Mouse (Mus musculus) mouse embryonic stem cell (cell line): ENCODE measurements around the gene Plpp2.

Source experiments
- in situ Hi-C, 2 experiments: fragments of 300-500 bp; cut with MboI; formaldehyde crosslinking; loops; 1 replicate in 1 of 2; 3 replicates in 1 of 2; pipeline ENCODE4 v1.14.3; 2019 to 2020; ENCODE audit warnings: low sequenced_read_pairs in 2 of 2, low pct_unique_long_range_greater_than_20kb in 1 of 2, mixed read lengths in 1 of 2; ENCODE audit not compliant: unreplicated experiment in 1 of 2

Gene Plpp2

GRCm38 (mm10) chr10:79536461-79537080, 3.0 kb upstream of the Plpp2 start:
- in situ Hi-C loops, result no loop called here

- in situ Hi-C loops, result no loop called here
Observed at GRCm38 (mm10) chr10:79535431-79535830, 1.8 kb upstream of the Plpp2 start.

- in situ Hi-C loops, result no loop called here
Observed at GRCm38 (mm10) chr10:79534426-79534825, 830 bp upstream of the Plpp2 start.

- in situ Hi-C loops, result no loop called here
Observed at GRCm38 (mm10) chr10:79532678-79533077, 918 bp downstream of the Plpp2 start.

GRCm38 (mm10) chr10:79531593-79531992, 2.0 kb downstream of the Plpp2 start:
- in situ Hi-C loops, result no loop called here

GRCm38 (mm10) chr10:79530721-79531120, 2.9 kb downstream of the Plpp2 start:
- in situ Hi-C loops, result no loop called here

GRCm38 (mm10) chr10:79530241-79530640, 3.4 kb downstream of the Plpp2 start:
- in situ Hi-C loops, result no loop called here

- in situ Hi-C loops, result no loop called here
Observed at GRCm38 (mm10) chr10:79528081-79528480, 5.5 kb downstream of the Plpp2 start.

- in situ Hi-C loops, result no loop called here
Observed at GRCm38 (mm10) chr10:79527453-79527845, 6.1 kb downstream of the Plpp2 start.

GRCm38 (mm10) chr10:79526661-79527452, 6.7 kb downstream of the Plpp2 start:
- in situ Hi-C loops, result no loop called here

GRCm38 (mm10) chr10:79525456-79526325, 7.9 kb downstream of the Plpp2 start:
- in situ Hi-C loops, result no loop called here

- in situ Hi-C loops, result no loop called here
Observed at GRCm38 (mm10) chr10:79524433-79524832, 9.2 kb downstream of the Plpp2 start.

GRCm38 (mm10) chr10:79506709-79507108, 26.9 kb downstream of the Plpp2 start:
- in situ Hi-C loops, result no loop called here

- in situ Hi-C loops, result no loop called here
Observed at GRCm38 (mm10) chr10:79502830-79503644, 30.6 kb downstream of the Plpp2 start.

- in situ Hi-C loops, result no loop called here
Observed at GRCm38 (mm10) chr10:79496701-79497288, 36.8 kb downstream of the Plpp2 start.

GRCm38 (mm10) chr10:79495886-79496285, 37.7 kb downstream of the Plpp2 start:
- in situ Hi-C loops, result no loop called here
